Mouse (Mus musculus) CH12.LX (cell line): ENCODE data around the gene D17H6S53E. TPM values are rescaled to one million over a fixed set of nuclear protein-coding genes. Genes with fewer than 3 reads are reported as not detected.

Source experiments
- DNase-seq: peaks from one replicate; pipeline ENCODE4 v3.0.0-alpha.2; 2013; ENCODE audit errors: extremely low read depth
- H3K27ac ChIP-seq: 2 replicates; pipeline ENCODE4 v1.5.1; 2012; ENCODE audit warnings: low read depth, mild to moderate bottlenecking, control low read depth, moderate library complexity; ENCODE audit not compliant: insufficient read depth
- H3K27me3 ChIP-seq: replicated peaks from 2 replicates; pipeline ENCODE3; 2012; ENCODE audit warnings: inconsistent platforms
- H3K36me3 ChIP-seq, 2 experiments: replicated peaks in 1 of 2; 2 replicates each; pipeline versions ENCODE3 to v1.6.1; 2012; ENCODE audit warnings: inconsistent platforms in 1 of 2, low read length in 1 of 2, mild to moderate bottlenecking in 1 of 2, mixed read lengths in 1 of 2, moderate library complexity in 1 of 2; ENCODE audit not compliant: control insufficient read depth in 1 of 2, insufficient read depth in 1 of 2
- H3K4me1 ChIP-seq, 2 experiments: 2 replicates each; pipeline ENCODE4 v1.6.1; 2012; ENCODE audit warnings: inconsistent platforms in 1 of 2, moderate library complexity in 1 of 2; ENCODE audit not compliant: insufficient read depth in 2 of 2, control insufficient read depth in 1 of 2
- H3K4me2 ChIP-seq: 2 replicates; pipeline ENCODE4 v1.6.1; 2012; ENCODE audit warnings: low read depth, mild to moderate bottlenecking, control low read depth; ENCODE audit not compliant: poor library complexity, insufficient read depth, severe bottlenecking
- H3K4me3 ChIP-seq, 3 experiments: fragments of 150-350 bp in 1 of 3; sonication (generic) in 1 of 3; replicated peaks in 1 of 3; 2 replicates each; pipeline versions ENCODE3 to v1.5.1; 2011 to 2012; ENCODE audit warnings: low read depth in 2 of 3, low read length in 2 of 3, mild to moderate bottlenecking in 2 of 3, moderate library complexity in 2 of 3, control low read depth in 1 of 3, improper control_type of control experiment in 1 of 3, inconsistent platforms in 1 of 3, mixed read lengths in 1 of 3; ENCODE audit not compliant: poor library complexity in 1 of 3
- H3K79me2 ChIP-seq: replicated peaks from 2 replicates; pipeline ENCODE4 v1.6.1; 2012; ENCODE audit warnings: mild to moderate bottlenecking, moderate library complexity; ENCODE audit not compliant: control insufficient read depth, poor library complexity, insufficient read depth, severe bottlenecking; ENCODE audit errors: extremely low read depth
- H3K9ac ChIP-seq: 2 replicates; pipeline ENCODE4 v1.6.1; 2012; ENCODE audit warnings: low read depth, mild to moderate bottlenecking, control low read depth, moderate library complexity; ENCODE audit not compliant: insufficient read depth
- H3K9me3 ChIP-seq: replicated peaks from 2 replicates; pipeline ENCODE3; 2012; ENCODE audit warnings: low read length, inconsistent platforms, mixed read lengths
- CHD1 ChIP-seq: IDR thresholded peaks from 2 replicates; pipeline ENCODE4 v1.6.1; 2012; ENCODE audit warnings: low read depth, low read length, improper control_type of control experiment, inconsistent platforms
- CHD2 ChIP-seq: IDR thresholded peaks from 2 replicates; pipeline ENCODE4 v1.6.1; 2011; ENCODE audit warnings: low read length, improper control_type of control experiment
- CTCF ChIP-seq, 2 experiments: IDR thresholded peaks in 1 of 2; conservative IDR thresholded peaks in 1 of 2; 2 replicates each; pipeline ENCODE4 v1.5.1; 2011 to 2012; ENCODE audit warnings: low read depth in 2 of 2, low read length in 2 of 2, improper control_type of control experiment in 1 of 2, inconsistent platforms in 1 of 2, mild to moderate bottlenecking in 1 of 2, moderate library complexity in 1 of 2
- E2F4 ChIP-seq: IDR thresholded peaks from 2 replicates; pipeline ENCODE4 v1.6.1; 2011; ENCODE audit warnings: low read depth, low read length, improper control_type of control experiment; ENCODE audit not compliant: insufficient replicate concordance
- ELF1 ChIP-seq: IDR thresholded peaks from 2 replicates; pipeline ENCODE4 v1.6.1; 2014; ENCODE audit warnings: low read depth, mild to moderate bottlenecking, inconsistent platforms, low read length, improper control_type of control experiment
- ETS1 ChIP-seq: conservative IDR thresholded peaks from 2 replicates; pipeline ENCODE4 v1.6.1; 2012; ENCODE audit warnings: low read depth, mild to moderate bottlenecking, inconsistent platforms, low read length, improper control_type of control experiment, moderate library complexity
- GABPA ChIP-seq: IDR thresholded peaks from 2 replicates; pipeline ENCODE4 v1.6.1; 2012; ENCODE audit warnings: low read depth, low read length, improper control_type of control experiment, inconsistent platforms; ENCODE audit not compliant: insufficient replicate concordance
- IRF4 ChIP-seq: IDR thresholded peaks from 2 replicates; pipeline ENCODE4 v1.6.1; 2014; ENCODE audit warnings: low read depth, mild to moderate bottlenecking, inconsistent platforms, low read length, improper control_type of control experiment
- JUN ChIP-seq: IDR thresholded peaks from 2 replicates; pipeline ENCODE4 v1.6.1; 2011; ENCODE audit warnings: low read depth, mild to moderate bottlenecking, low read length, improper control_type of control experiment, moderate library complexity; ENCODE audit not compliant: insufficient read depth
- JUND ChIP-seq: conservative IDR thresholded peaks from 2 replicates; pipeline ENCODE4 v1.6.1; 2011; ENCODE audit warnings: low read depth, low read length, improper control_type of control experiment
- KAT2A ChIP-seq: IDR thresholded peaks from 2 replicates; pipeline ENCODE4 v1.6.1; 2012; ENCODE audit warnings: low read length, improper control_type of control experiment, inconsistent platforms; ENCODE audit not compliant: insufficient replicate concordance
- MAFK ChIP-seq: IDR thresholded peaks from 2 replicates; pipeline ENCODE4 v1.6.1; 2011; ENCODE audit warnings: low read length, improper control_type of control experiment; ENCODE audit not compliant: insufficient replicate concordance
- MXI1 ChIP-seq: IDR thresholded peaks from 2 replicates; pipeline ENCODE4 v1.6.1; 2011; ENCODE audit warnings: mild to moderate bottlenecking, low read depth, low read length, improper control_type of control experiment
- MYC ChIP-seq: IDR thresholded peaks from 2 replicates; pipeline ENCODE4 v1.6.1; 2011; ENCODE audit warnings: low read depth, mild to moderate bottlenecking, improper control_type of control experiment, low read length
- NELFE ChIP-seq: IDR thresholded peaks from 2 replicates; pipeline ENCODE4 v1.6.1; 2011; ENCODE audit warnings: low read depth, low read length, improper control_type of control experiment
- NRF1 ChIP-seq: IDR thresholded peaks from 2 replicates; pipeline ENCODE4 v1.6.1; 2014; ENCODE audit warnings: low read depth, mild to moderate bottlenecking, inconsistent platforms, low read length, improper control_type of control experiment, moderate library complexity
- PAX5 ChIP-seq: IDR thresholded peaks from 2 replicates; pipeline ENCODE4 v1.6.1; 2012; ENCODE audit warnings: low read length, inconsistent platforms, mixed read lengths
- POLR2A ChIP-seq: IDR thresholded peaks from 2 replicates; pipeline ENCODE4 v1.6.1; 2011; ENCODE audit warnings: low read depth, mild to moderate bottlenecking, improper control_type of control experiment, low read length
- RAD21 ChIP-seq: IDR thresholded peaks from 2 replicates; pipeline ENCODE4 v1.6.1; 2011; ENCODE audit warnings: low read depth, mild to moderate bottlenecking, low read length, improper control_type of control experiment, moderate library complexity
- RCOR1 ChIP-seq: conservative IDR thresholded peaks from 2 replicates; pipeline ENCODE4 v1.6.1; 2012; ENCODE audit warnings: low read depth, mild to moderate bottlenecking, inconsistent platforms, low read length, improper control_type of control experiment
- SIN3A ChIP-seq: IDR thresholded peaks from 2 replicates; pipeline ENCODE4 v1.6.1; 2012; ENCODE audit warnings: low read length, improper control_type of control experiment, inconsistent platforms
- SMC3 ChIP-seq: IDR thresholded peaks from 2 replicates; pipeline ENCODE4 v1.6.1; 2011; ENCODE audit warnings: low read depth, low read length, improper control_type of control experiment
- TBP ChIP-seq: conservative IDR thresholded peaks from 2 replicates; pipeline ENCODE4 v1.6.1; 2011; ENCODE audit warnings: low read depth, low read length, improper control_type of control experiment
- TCF12 ChIP-seq: IDR thresholded peaks from 2 replicates; pipeline ENCODE4 v1.6.1; 2014; ENCODE audit warnings: low read depth, mild to moderate bottlenecking, inconsistent platforms, low read length, improper control_type of control experiment
- UBTF ChIP-seq: IDR thresholded peaks from 2 replicates; pipeline ENCODE4 v1.6.1; 2012; ENCODE audit warnings: low read depth, mild to moderate bottlenecking, inconsistent platforms, low read length, improper control_type of control experiment, moderate library complexity
- USF1 ChIP-seq: IDR thresholded peaks from 2 replicates; pipeline ENCODE4 v1.6.1; 2014; ENCODE audit warnings: low read depth, mild to moderate bottlenecking, inconsistent platforms, low read length, improper control_type of control experiment
- ZC3H11A ChIP-seq: IDR thresholded peaks from 2 replicates; pipeline ENCODE4 v1.6.1; 2012; ENCODE audit warnings: low read depth, mild to moderate bottlenecking, inconsistent platforms, low read length, improper control_type of control experiment
- ZMIZ1 ChIP-seq: IDR thresholded peaks from 2 replicates; pipeline ENCODE4 v1.6.1; 2012; ENCODE audit warnings: low read depth, mild to moderate bottlenecking, inconsistent platforms, low read length, improper control_type of control experiment
- ZNF384 ChIP-seq: IDR thresholded peaks from 2 replicates; pipeline ENCODE4 v1.6.1; 2012; ENCODE audit warnings: low read depth, low read length, improper control_type of control experiment, inconsistent platforms
- dilution Hi-C: fragments of 300-500 bp; cut with MboI; formaldehyde crosslinking; loops from 2 replicates; pipeline ENCODE4 v1.14.3; 2020; ENCODE audit warnings: low sequenced_read_pairs; ENCODE audit not compliant: extremely low pct_unique_long_range_greater_than_20kb, extremely low pct_ligation_motif_present
- in situ Hi-C: fragments of 300-500 bp; cut with MboI; formaldehyde crosslinking; loops from 3 replicates; pipeline ENCODE4 v1.14.3; 2019; ENCODE audit warnings: low sequenced_read_pairs, low pct_ligation_motif_present, low pct_unique_long_range_greater_than_20kb, mixed read lengths
- polyA plus RNA-seq: library from polyadenylated mRNA; unstranded; fragments of >175 nt; gene quantifications from 2 replicates; pipeline ENCODE4 v1.2.1, GENCODE M21; 2012; ENCODE audit warnings: low read depth; ENCODE audit not compliant: insufficient read length
- total RNA-seq, 2 experiments: library from RNA; depleted of rRNA; stranded (reverse); fragments of 300-350 nt in 1 of 2; fragments of >200 nt in 1 of 2; gene quantifications; 2 replicates each; pipeline ENCODE4 v1.2.3; 2012 to 2014

The D17H6S53E gene
- total and polyA plus RNA-seq, 3 experiments: 8.7 to 15.6 (median 11.9) TPM

DNA sequence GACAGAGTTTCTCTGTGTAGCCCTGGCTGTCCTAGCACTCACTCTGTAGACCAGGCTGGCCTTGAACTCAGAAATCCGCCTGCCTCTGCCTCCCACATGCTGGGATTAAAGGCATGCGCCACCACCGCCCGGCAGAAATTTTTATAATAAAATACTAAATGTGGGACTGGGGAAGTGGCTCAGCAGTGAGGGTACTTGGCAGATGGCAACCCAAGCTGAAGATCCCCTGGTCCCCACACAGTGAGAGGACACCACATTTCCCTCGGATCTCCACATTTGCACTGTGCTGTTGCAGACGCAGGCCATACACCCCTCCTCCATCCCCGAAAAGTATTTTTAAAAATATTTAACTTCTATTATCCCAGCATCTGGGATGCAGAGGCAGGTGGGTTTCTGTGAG is 7.3 kb downstream of the D17H6S53E start:
- dilution Hi-C loops: no loop called here
- H3K27me3 ChIP-seq: no peaks in the 10 kb centered on the region
- in situ Hi-C loops: no loop called here
- H3K9me3 ChIP-seq: no peaks in the 10 kb centered on the region
- H3K79me2 ChIP-seq: peaks cover 32% of the 10 kb centered on the region
- no peak for DNase-seq
- H3K36me3 ChIP-seq: peaks cover 11 to 41% of the 10 kb centered on the region in 2 experiments
- H3K27ac ChIP-seq: no peak overlapping the region
- no peak overlapping the region for H3K4me2 ChIP-seq
- H3K9ac ChIP-seq: no peak overlapping the region
- no peak overlapping the region for H3K4me3 ChIP-seq
- no peak for TF ChIP-seq ELF1
- TF ChIP-seq ZC3H11A: no peak
- no peak for TF ChIP-seq MYC
- TF ChIP-seq IRF4: no peak
- TF ChIP-seq PAX5: no peak
- no peak for TF ChIP-seq ZMIZ1
- TF ChIP-seq TCF12: no peak
- no peak for TF ChIP-seq MAFK
- TF ChIP-seq CHD1: no peak
- no peak for TF ChIP-seq RCOR1
- TF ChIP-seq ZNF384: no peak
- no peak for TF ChIP-seq KAT2A
- TF ChIP-seq GABPA: no peak
- TF ChIP-seq JUN: no peak
- no peak for TF ChIP-seq NRF1
- no peak for TF ChIP-seq E2F4
- no peak for TF ChIP-seq POLR2A
- no peak for TF ChIP-seq USF1
- TF ChIP-seq NELFE: no peak
- peaks cover 0 to 19% of the 10 kb centered on the region in 2 experiments; a peak in 2 of 4 replicates for H3K4me1 ChIP-seq

DNA sequence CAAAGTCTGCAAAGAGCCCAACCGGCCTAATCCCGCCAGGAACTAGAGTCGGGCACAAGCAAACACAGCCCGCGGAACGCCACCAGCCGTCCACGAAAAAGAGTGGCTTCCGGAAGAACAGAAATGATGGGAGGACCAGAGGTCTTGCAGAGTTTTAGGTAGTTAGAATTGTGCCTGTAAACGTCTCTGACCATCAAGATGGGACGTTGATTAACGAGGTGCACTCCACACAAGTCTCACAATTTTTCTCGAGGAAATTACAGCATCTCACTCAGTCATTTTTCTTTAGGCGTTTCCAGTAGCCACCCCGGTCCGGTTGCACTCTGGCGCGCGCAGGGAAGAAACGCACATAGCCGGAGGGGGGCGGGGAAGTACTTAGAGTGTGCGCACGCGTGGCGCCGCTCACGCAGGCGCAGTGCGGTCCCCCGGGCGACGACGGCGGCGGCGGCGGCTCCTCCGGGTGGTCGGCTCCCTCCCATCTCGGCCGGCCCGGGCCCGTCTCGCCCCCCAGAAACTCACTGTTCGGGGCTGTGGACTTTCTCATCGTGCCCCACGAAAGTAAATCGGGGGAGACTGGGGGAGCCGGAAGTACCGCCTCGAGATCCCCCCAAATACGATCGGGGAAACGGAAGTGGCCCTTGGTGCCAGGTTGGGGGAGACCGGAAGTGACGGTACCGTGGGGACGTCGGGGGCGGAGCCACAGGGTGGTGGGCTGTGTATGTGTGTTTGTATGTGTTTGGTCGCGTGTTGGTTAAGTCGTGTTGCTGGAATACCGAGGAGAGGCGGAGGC is 8.8 kb downstream of the D17H6S53E start, which contains the start of gene Bag6:
TSS of gene Bag6 (plus strand) at position 378 of the 790 bp plus-strand sequence.
- in situ Hi-C loops (no loop called here), dilution Hi-C loops (no loop called here)
- peaks cover 45% of the 10 kb centered on the region for H3K79me2 ChIP-seq
- peak; percentile 84 for TF ChIP-seq ELF1
- TF ChIP-seq TBP: peak; percentile 86
- TF ChIP-seq KAT2A: peak; percentile 90; the same call in 1 of the 2 replicates
- TF ChIP-seq SMC3: no peak; the same call in 1 of the 2 replicates
- peak in 1 of 2 experiments; percentile 42; a peak in 2 of 4 replicates for TF ChIP-seq CTCF (conservative IDR thresholded peaks at IDR 0.05 in 1 of 2, IDR thresholded peaks at IDR 0.05 in 1 of 2; ENCODE audit: low read depth in 2 of 2, low read length in 2 of 2)
- TF ChIP-seq E2F4: peak; percentile 94; the same call in 1 of the 2 replicates
- peak; percentile 61 for TF ChIP-seq JUND
- no peak for TF ChIP-seq UBTF
- peak; percentile 76 for TF ChIP-seq MXI1
- TF ChIP-seq CHD2: peak; percentile 85
- TF ChIP-seq NRF1: peak; percentile 92
- no peak for TF ChIP-seq CHD1
- TF ChIP-seq RAD21: no peak
- TF ChIP-seq TCF12: peak; percentile 80
- no peak for TF ChIP-seq MAFK
- no peak for TF ChIP-seq USF1
- peak; percentile 91 for TF ChIP-seq MYC
- 0 out of 2 replicates have a peak, but pooled peaks have one; percentile 13 for TF ChIP-seq ETS1
- no peak for TF ChIP-seq PAX5
- TF ChIP-seq IRF4: peak; percentile 74
- no peak for TF ChIP-seq JUN
- no peak for TF ChIP-seq ZC3H11A
- TF ChIP-seq GABPA: no peak; the same call in 1 of the 2 replicates
- TF ChIP-seq SIN3A: peak; percentile 76; the same call in 1 of the 2 replicates
- TF ChIP-seq POLR2A: peak; percentile 71

More for the DNA sequence above, 8.8 kb downstream of the D17H6S53E start, which contains the start of gene Bag6:
- H3K9me3 ChIP-seq: no peaks in the 10 kb centered on the region
- H3K9ac ChIP-seq: peak within 1 kb of the TSS; percentile 80
- no peaks in the 10 kb centered on the region for H3K27me3 ChIP-seq
- peak within 1 kb of the TSS; percentile 83 to 95 (median 91) for H3K4me3 ChIP-seq
- H3K27ac ChIP-seq: peak within 1 kb of the TSS; percentile 74
- peaks cover 0 to 19% of the 10 kb centered on the region in 2 experiments; a peak in 2 of 4 replicates for H3K4me1 ChIP-seq
- H3K36me3 ChIP-seq: peaks cover 21 to 46% of the 10 kb centered on the region in 2 experiments
- peak within 1 kb of the TSS; percentile 95 for H3K4me2 ChIP-seq
- peak; percentile 95 for DNase-seq
